Mouse (Mus musculus) inflammation-experienced regulatory T-cells, adult 6 months (primary cell): ENCODE data around the gene Moxd1. TPM values are rescaled to one million over a fixed set of nuclear protein-coding genes. Genes with fewer than 3 reads are reported as not detected.

Source experiments
- polyA plus RNA-seq, 3 experiments: library from polyadenylated mRNA; unstranded; fragments of 100-300 nt; shearing (Covaris generic); gene quantifications; one replicate each; pipeline ENCODE4 v1.2.1; 2017

The Moxd1 gene
- polyA plus RNA-seq, 3 experiments from 2014 or later, result not detected

Other genes with a start within 250 kb of the Moxd1 start
- gene Taar6, start 237.9 kb upstream of the Moxd1 start, polyA plus RNA-seq, result not detected
- gene Taar7a, start 230.0 kb upstream of the Moxd1 start, polyA plus RNA-seq, result not detected
- not detected for gene Taar7b, start 223.6 kb upstream of the Moxd1 start, polyA plus RNA-seq
- not detected for gene Taar7d, start 196.3 kb upstream of the Moxd1 start, polyA plus RNA-seq
- gene Taar7e, start 185.9 kb upstream of the Moxd1 start, polyA plus RNA-seq, result not detected
- gene Taar7f, start 174.0 kb upstream of the Moxd1 start, polyA plus RNA-seq, result not detected
- gene Taar8a, start 147.0 kb upstream of the Moxd1 start, polyA plus RNA-seq, result not detected
- not detected for gene Taar8b, start 131.2 kb upstream of the Moxd1 start, polyA plus RNA-seq
- gene Taar8c, start 121.6 kb upstream of the Moxd1 start, polyA plus RNA-seq, result not detected
- gene Taar9, start 114.0 kb upstream of the Moxd1 start, polyA plus RNA-seq, result not detected
- gene Stx7, start 74.2 kb upstream of the Moxd1 start, polyA plus RNA-seq, result 10 to 100 TPM; 21.5 to 33.8 (median 23.1) TPM